In the genomic region with DNA sequence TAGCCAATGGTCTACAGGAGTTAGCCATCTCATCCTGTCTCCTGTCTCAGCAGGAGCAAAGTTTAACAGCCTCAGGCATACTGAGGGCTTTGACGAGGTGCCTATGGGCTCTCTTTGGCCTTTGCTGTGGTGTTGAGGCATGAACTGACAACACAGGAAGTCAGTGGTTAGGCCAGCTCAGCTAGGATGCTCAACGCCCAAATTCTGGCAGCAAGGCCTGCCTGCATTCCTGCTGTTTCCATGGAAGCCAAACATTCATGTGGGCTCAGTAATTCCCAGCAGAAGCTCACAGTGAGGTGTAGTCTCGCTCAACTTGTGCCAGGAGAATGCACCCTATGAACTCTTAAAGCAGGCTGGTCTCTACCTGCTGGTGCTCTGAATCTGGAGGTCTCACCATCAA, we compare ENCODE assay signal across 11 mouse cellular contexts. TPM values are rescaled to one million over a fixed set of nuclear protein-coding genes. Genes with fewer than 3 reads are reported as not detected.
DNase-seq lines count a peak whose midpoint lies in the region; ATAC-seq and TF ChIP-seq lines count a peak whose summit lies in the region.
"Had no signal": no experiment of that assay in that cellular context is flagged by ENCODE, and none has a peak within 500 bp of the region (broad histone marks: within the 10 kb centered on the region; RNA-seq: fewer than 3 reads in every experiment).

No protein-coding gene starts in this region.

- no peak overlapping the region for H3K9ac ChIP-seq in heart, embryonic 12.5 days
- H3K9ac ChIP-seq in midbrain, embryonic 13.5 days (replicated peaks): no peak overlapping the region
- H3K9ac ChIP-seq: neural tube, embryonic 15.5 days had no signal

- H3K4me2 ChIP-seq in heart, embryonic 12.5 days: no peak overlapping the region
- no peak overlapping the region for H3K4me2 ChIP-seq in midbrain, embryonic 13.5 days (replicated peaks)
- H3K4me2 ChIP-seq: neural tube, embryonic 15.5 days had no signal

- no peaks in the 10 kb centered on the region for H3K27me3 ChIP-seq in heart, embryonic 12.5 days (replicated peaks)
- no peaks in the 10 kb centered on the region for H3K27me3 ChIP-seq in midbrain, embryonic 10.5 days (ENCODE audit: low read depth, poor library complexity, severe bottlenecking)
- H3K27me3 ChIP-seq in midbrain, embryonic 13.5 days: no peaks in the 10 kb centered on the region
- H3K27me3 ChIP-seq: neural tube, embryonic 15.5 days had no signal

- TF ChIP-seq POLR2A in brain, embryonic 14.5 days (IDR thresholded peaks at IDR 0.05; ENCODE audit: borderline replicate concordance, extremely low read depth, insufficient read depth, insufficient read length, poor library complexity, severe bottlenecking): no peak
- no peak for TF ChIP-seq POLR2A in olfactory bulb, adult 2 months (IDR thresholded peaks at IDR 0.05; ENCODE audit: insufficient read depth, low read depth, low read length)

- H3K36me3 ChIP-seq in heart, embryonic 12.5 days: no peaks in the 10 kb centered on the region
- no peaks in the 10 kb centered on the region for H3K36me3 ChIP-seq in midbrain, embryonic 10.5 days
- no peaks in the 10 kb centered on the region for H3K36me3 ChIP-seq in midbrain, embryonic 13.5 days
- H3K36me3 ChIP-seq: neural tube, embryonic 15.5 days had no signal

- no peaks in the 10 kb centered on the region for H3K4me1 ChIP-seq in heart, embryonic 12.5 days (replicated peaks)
- peaks cover 6% of the 10 kb centered on the region; the same call in 1 of the 2 replicates for H3K4me1 ChIP-seq in midbrain, embryonic 10.5 days
- H3K4me1 ChIP-seq in midbrain, embryonic 13.5 days (replicated peaks): 0 out of 2 replicates have a peak, but pooled peaks cover 4% of the 10 kb centered on the region
- H3K4me1 ChIP-seq in olfactory bulb, adult 2 months (ENCODE audit: control insufficient read depth, insufficient read depth, low read length): peaks cover 27% of the 10 kb centered on the region
- H3K4me1 ChIP-seq: neural tube, embryonic 15.5 days had no signal

- no peak overlapping the region for H3K27ac ChIP-seq in heart, embryonic 12.5 days (ENCODE audit: poor library complexity, severe bottlenecking)
- H3K27ac ChIP-seq in midbrain, embryonic 10.5 days (replicated peaks): no peak overlapping the region
- H3K27ac ChIP-seq in midbrain, embryonic 13.5 days: no peak overlapping the region
- H3K27ac ChIP-seq in olfactory bulb, adult 2 months (ENCODE audit: insufficient read depth, low read depth, low read length): peak overlapping the region; percentile 81
- H3K27ac ChIP-seq: macrophage; neural tube, embryonic 15.5 days had no signal

- ATAC-seq in heart, embryonic 12.5 days (ENCODE audit: insufficient number of reproducible peaks, low FRiP score): no peak
- ATAC-seq in midbrain, embryonic 13.5 days: no peak

- no peak for TF ChIP-seq CTCF in brain, embryonic 14.5 days (IDR thresholded peaks at IDR 0.05; ENCODE audit: borderline replicate concordance, extremely low read depth, insufficient read depth, insufficient read length)
- TF ChIP-seq CTCF in olfactory bulb, adult 2 months (IDR thresholded peaks at IDR 0.05; ENCODE audit: insufficient read depth, low read depth, low read length): no peak

- no peak overlapping the region for H3K4me3 ChIP-seq in heart, embryonic 12.5 days
- no peak overlapping the region for H3K4me3 ChIP-seq in midbrain, embryonic 10.5 days
- H3K4me3 ChIP-seq in midbrain, embryonic 13.5 days (replicated peaks): no peak overlapping the region
- H3K4me3 ChIP-seq in olfactory bulb, adult 2 months (ENCODE audit: insufficient read depth, low read depth, low read length): no peak overlapping the region
- H3K4me3 ChIP-seq: neural tube, embryonic 15.5 days had no signal

- H3K9me3 ChIP-seq in heart, embryonic 12.5 days (replicated peaks): 0 out of 2 replicates have a peak, but pooled peaks cover 18% of the 10 kb centered on the region
- peaks cover 8% of the 10 kb centered on the region; the same call in 1 of the 2 replicates for H3K9me3 ChIP-seq in midbrain, embryonic 10.5 days (replicated peaks)
- H3K9me3 ChIP-seq in midbrain, embryonic 13.5 days: no peaks in the 10 kb centered on the region
- H3K9me3 ChIP-seq: neural tube, embryonic 15.5 days had no signal

- intact Hi-C loops in heart, postnatal 10 days (cut with DNase I): no loop called here

- 49% methylated on average over 3 of the region's 3 CpGs for WGBS in heart, embryonic 12.5 days
- 47% methylated on average over 3 of the region's 3 CpGs for WGBS in midbrain, embryonic 10.5 days
- WGBS in midbrain, embryonic 13.5 days: 32% methylated on average over 3 of the region's 3 CpGs
- 29% methylated on average over 3 of the region's 3 CpGs for WGBS in olfactory bulb, adult 2 months

- peak; percentile 38 to 42 for DNase-seq in heart, postnatal 10 days
- DNase-seq in midbrain, embryonic 10.5 days (ENCODE audit: low spot score): peak; percentile 19
- DNase-seq in brain, embryonic 14.5 days (ENCODE audit: low read depth): peak; percentile 35
- DNase-seq in liver: no peak
- no peak for DNase-seq in kidney, postnatal 25 days
- DNase-seq: cerebellum, adult 11 months had no signal

RNA-seq across cellular contexts. Expression of gene Pex3, which starts 43.1 kb away (rescaled TPM):
- total RNA-seq in heart, postnatal 10 days (2021): 10 to 100 TPM; 24.2 to 27.2 TPM
- 20.2 and 20.4 TPM in 2 replicates for polyA plus RNA-seq in heart, embryonic 12.5 days (2016; fragmentation: Nextera tagmentation; extraction: Ambion mirVana)
- polyA plus RNA-seq in midbrain, embryonic 10.5 days (2016; fragmentation: Nextera tagmentation; extraction: Ambion mirVana): 18.9 and 19.3 TPM in 2 replicates
- 23.3 and 27.7 TPM in 2 replicates for polyA plus RNA-seq in midbrain, embryonic 13.5 days (2015; fragmentation: Nextera tagmentation; extraction: Ambion mirVana)
- 23.5 and 28.6 TPM in 2 replicates for polyA plus RNA-seq in brain, embryonic 14.5 days (2012; rRNA removed)
- polyA plus RNA-seq in olfactory bulb, adult 2 months (2012; ENCODE audit: insufficient read depth, insufficient read length, low replicate concordance, missing spikeins): not detected in 2 replicates

RNA-seq across cellular contexts. Expression of gene Adat2, which starts 43.4 kb away (rescaled TPM):
- 1 to 10 TPM; 4.2 to 4.4 TPM for total RNA-seq in heart, postnatal 10 days (2021)
- polyA plus RNA-seq in heart, embryonic 12.5 days (2016; fragmentation: Nextera tagmentation; extraction: Ambion mirVana): 2.2 and 3.2 TPM in 2 replicates
- polyA plus RNA-seq in midbrain, embryonic 10.5 days (2016; fragmentation: Nextera tagmentation; extraction: Ambion mirVana): 4.0 and 4.5 TPM in 2 replicates
- polyA plus RNA-seq in midbrain, embryonic 13.5 days (2015; fragmentation: Nextera tagmentation; extraction: Ambion mirVana): 2.4 and 2.6 TPM in 2 replicates
- 4.8 and 5.6 TPM in 2 replicates for polyA plus RNA-seq in brain, embryonic 14.5 days (2012; rRNA removed)
- polyA plus RNA-seq in olfactory bulb, adult 2 months (2012; ENCODE audit: insufficient read depth, insufficient read length, low replicate concordance, missing spikeins): not detected in 2 replicates

Comparison
In these comparisons a context has a peak if more than half of its experiments do, and no peak if none do; other contexts are left out.
1. DNase-seq: peak in heart, postnatal 10 days (2 of 2), midbrain, embryonic 10.5 days (single experiment) and brain, embryonic 14.5 days (single experiment); none in liver (single experiment) and kidney, postnatal 25 days (0 of 2).
2. RNA of gene Pex3, which starts 43.1 kb away (polyA plus RNA-seq): 23.5 to 28.6 TPM in brain, embryonic 14.5 days, 23.3 to 27.7 TPM in midbrain, embryonic 13.5 days, 20.2 to 20.4 TPM in heart, embryonic 12.5 days and 18.9 to 19.3 TPM in midbrain, embryonic 10.5 days; not detected in olfactory bulb, adult 2 months; every median in the first group is over 10 times any median in the second.